Mouse (Mus musculus): ENCODE data around the gene E330021D16Rik. TPM values are rescaled to one million over a fixed set of nuclear protein-coding genes. Genes with fewer than 3 reads are reported as not detected.

Gene E330021D16Rik
- polyA plus RNA-seq (2015; fragmentation: Nextera tagmentation; extraction: Ambion mirVana), result not detected in 2 replicates

- ATAC-seq (ENCODE audit: insufficient read depth, low FRiP score), result no peak
- H3K4me2 ChIP-seq (ENCODE audit: low read depth, low read length), result no peak within 1 kb of the TSS
- no peaks in the 10 kb centered on the region for H3K27me3 ChIP-seq (ENCODE audit: control insufficient read depth, insufficient read depth, low read length)
- no peak within 1 kb of the TSS for H3K4me3 ChIP-seq (replicated peaks; ENCODE audit: low read length)
- H3K9me3 ChIP-seq (replicated peaks; ENCODE audit: control insufficient read depth, low read length), result no peaks in the 10 kb centered on the region
- H3K27ac ChIP-seq (ENCODE audit: low read length), result no peak within 1 kb of the TSS
- H3K9ac ChIP-seq (ENCODE audit: low read length), result no peak within 1 kb of the TSS
- no peaks in the 10 kb centered on the region for H3K36me3 ChIP-seq (ENCODE audit: control insufficient read depth, insufficient read depth, low read length)
- H3K4me1 ChIP-seq (ENCODE audit: control insufficient read depth, insufficient read depth, low read length), result 0 out of 2 replicates have a peak, but pooled peaks cover 5% of the 10 kb centered on the region
- whole genome bisulfite sequencing, result 86% methylated on average over 9 of the region's 9 CpGs
Observed at GRCm38 (mm10) chr6:136415133-136415775, at the start of gene E330021D16Rik. Gene E330021D16Rik (minus strand): TSS chr6:136415569.

- Histone ChIP-seq H3K4me1 (ENCODE audit: control insufficient read depth, insufficient read depth, low read length) (peaks cover 27% of the 10 kb centered on the region), H3K9ac (ENCODE audit: low read length) (no peak overlapping the region), H3K9me3 (replicated peaks; ENCODE audit: control insufficient read depth, low read length) (no peaks in the 10 kb centered on the region; the same call in 1 of the 2 replicates), H3K4me3 (replicated peaks; ENCODE audit: low read length) (no peak overlapping the region), H3K27me3 (ENCODE audit: control insufficient read depth, insufficient read depth, low read length) (no peaks in the 10 kb centered on the region), H3K36me3 (ENCODE audit: control insufficient read depth, insufficient read depth, low read length) (no peaks in the 10 kb centered on the region), H3K27ac (ENCODE audit: low read length) (no peak overlapping the region), H3K4me2 (ENCODE audit: low read depth, low read length) (no peak overlapping the region)
- WGBS, result 81% methylated on average over 8 of the region's 8 CpGs
- ATAC-seq (ENCODE audit: insufficient read depth, low FRiP score), result no peak
Observed at GRCm38 (mm10) chr6:136465021-136465420, 49.7 kb upstream of the E330021D16Rik start.

DNA sequence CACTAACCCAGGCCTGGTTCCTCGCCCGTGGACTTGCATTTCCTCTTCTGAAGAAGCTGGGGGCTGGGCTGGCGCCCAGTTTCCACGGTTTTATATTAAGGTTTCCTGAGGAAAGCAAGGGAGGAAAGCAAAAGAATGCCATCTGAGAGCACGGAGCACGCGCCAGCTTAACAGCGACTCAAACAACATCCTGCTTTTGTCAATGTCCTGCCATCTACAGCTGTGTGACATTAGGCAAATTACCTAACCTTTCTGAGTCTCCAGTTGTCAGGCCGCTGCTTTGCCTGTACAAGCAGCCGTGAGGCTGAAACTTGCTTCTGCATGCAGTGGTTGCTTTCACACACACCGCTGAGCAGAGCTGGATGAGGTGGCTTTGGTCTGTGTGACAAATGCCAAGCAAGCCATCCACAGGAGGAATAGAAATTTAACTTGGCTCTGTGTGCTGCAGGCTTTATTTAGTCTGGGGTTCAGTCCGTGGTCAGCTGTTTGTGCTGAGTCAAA lies 48.8 kb upstream of the E330021D16Rik start:
- H3K9ac ChIP-seq (ENCODE audit: low read length), result no peak overlapping the region
- H3K4me2 ChIP-seq (ENCODE audit: low read depth, low read length), result no peak overlapping the region
- no peak overlapping the region for H3K4me3 ChIP-seq (replicated peaks; ENCODE audit: low read length)
- H3K27me3 ChIP-seq (ENCODE audit: control insufficient read depth, insufficient read depth, low read length), result no peaks in the 10 kb centered on the region
- H3K36me3 ChIP-seq (ENCODE audit: control insufficient read depth, insufficient read depth, low read length), result no peaks in the 10 kb centered on the region
- WGBS, result 58% methylated on average over 12 of the region's 12 CpGs
- ATAC-seq (ENCODE audit: insufficient read depth, low FRiP score), result no peak
- no peaks in the 10 kb centered on the region for H3K9me3 ChIP-seq (replicated peaks; ENCODE audit: control insufficient read depth, low read length)
- peaks cover 22% of the 10 kb centered on the region for H3K4me1 ChIP-seq (ENCODE audit: control insufficient read depth, insufficient read depth, low read length)
- no peak overlapping the region for H3K27ac ChIP-seq (ENCODE audit: low read length)

DNA sequence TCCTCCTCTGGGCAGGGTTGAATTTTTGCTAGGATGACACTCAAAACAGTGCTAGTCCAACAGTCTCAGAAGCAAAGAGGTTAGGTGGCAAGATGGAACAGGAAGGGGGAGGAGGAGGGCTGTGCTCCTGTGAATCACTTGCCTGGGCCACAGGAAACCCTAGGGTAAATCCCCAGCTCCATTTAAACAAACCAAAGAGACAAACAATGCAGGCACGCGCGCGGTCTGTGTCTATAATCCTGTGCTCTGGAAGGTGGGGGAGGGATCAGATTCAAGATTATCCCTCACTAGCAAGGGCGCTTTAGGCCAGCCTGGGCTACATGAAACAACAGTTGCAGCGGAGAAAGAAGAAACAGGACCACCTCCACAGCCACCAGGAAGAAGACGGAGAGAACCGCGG lies 48.1 kb upstream of the E330021D16Rik start:
- WGBS, result 58% methylated on average over 9 of the region's 9 CpGs
- no peaks in the 10 kb centered on the region for H3K27me3 ChIP-seq (ENCODE audit: control insufficient read depth, insufficient read depth, low read length)
- no peak overlapping the region for H3K4me2 ChIP-seq (ENCODE audit: low read depth, low read length)
- H3K4me1 ChIP-seq (ENCODE audit: control insufficient read depth, insufficient read depth, low read length), result peaks cover 16% of the 10 kb centered on the region; the same call in 1 of the 2 replicates
- no peaks in the 10 kb centered on the region for H3K36me3 ChIP-seq (ENCODE audit: control insufficient read depth, insufficient read depth, low read length)
- H3K9me3 ChIP-seq (replicated peaks; ENCODE audit: control insufficient read depth, low read length), result no peaks in the 10 kb centered on the region
- no peak overlapping the region for H3K27ac ChIP-seq (ENCODE audit: low read length)
- no peak overlapping the region for H3K9ac ChIP-seq (ENCODE audit: low read length)
- no peak overlapping the region for H3K4me3 ChIP-seq (replicated peaks; ENCODE audit: low read length)
- no peak for ATAC-seq (ENCODE audit: insufficient read depth, low FRiP score)

GRCm38 (mm10) chr6:136459156-136459555 lies 43.8 kb upstream of the E330021D16Rik start:
- Histone ChIP-seq H3K9me3 (replicated peaks; ENCODE audit: control insufficient read depth, low read length) (no peaks in the 10 kb centered on the region), H3K4me2 (ENCODE audit: low read depth, low read length) (no peak overlapping the region), H3K4me1 (ENCODE audit: control insufficient read depth, insufficient read depth, low read length) (no peaks in the 10 kb centered on the region), H3K9ac (ENCODE audit: low read length) (no peak overlapping the region), H3K36me3 (ENCODE audit: control insufficient read depth, insufficient read depth, low read length) (no peaks in the 10 kb centered on the region), H3K4me3 (replicated peaks; ENCODE audit: low read length) (no peak overlapping the region), H3K27ac (ENCODE audit: low read length) (no peak overlapping the region), H3K27me3 (ENCODE audit: control insufficient read depth, insufficient read depth, low read length) (no peaks in the 10 kb centered on the region)
- ATAC-seq (ENCODE audit: insufficient read depth, low FRiP score), result no peak
- WGBS, result 78% methylated on average over 7 of the region's 7 CpGs

- 56% methylated on average over 1 of the region's 1 CpGs for WGBS
- H3K27me3 ChIP-seq (ENCODE audit: control insufficient read depth, insufficient read depth, low read length), result no peaks in the 10 kb centered on the region
- H3K4me3 ChIP-seq (replicated peaks; ENCODE audit: low read length), result no peak overlapping the region
- H3K4me2 ChIP-seq (ENCODE audit: low read depth, low read length), result no peak overlapping the region
- ATAC-seq (ENCODE audit: insufficient read depth, low FRiP score), result no peak
- H3K36me3 ChIP-seq (ENCODE audit: control insufficient read depth, insufficient read depth, low read length), result no peaks in the 10 kb centered on the region
- no peak overlapping the region for H3K9ac ChIP-seq (ENCODE audit: low read length)
- no peaks in the 10 kb centered on the region for H3K9me3 ChIP-seq (replicated peaks; ENCODE audit: control insufficient read depth, low read length)
- H3K4me1 ChIP-seq (ENCODE audit: control insufficient read depth, insufficient read depth, low read length), result no peaks in the 10 kb centered on the region
- no peak overlapping the region for H3K27ac ChIP-seq (ENCODE audit: low read length)
Observed at GRCm38 (mm10) chr6:136456302-136456701, 40.9 kb upstream of the E330021D16Rik start.

DNA sequence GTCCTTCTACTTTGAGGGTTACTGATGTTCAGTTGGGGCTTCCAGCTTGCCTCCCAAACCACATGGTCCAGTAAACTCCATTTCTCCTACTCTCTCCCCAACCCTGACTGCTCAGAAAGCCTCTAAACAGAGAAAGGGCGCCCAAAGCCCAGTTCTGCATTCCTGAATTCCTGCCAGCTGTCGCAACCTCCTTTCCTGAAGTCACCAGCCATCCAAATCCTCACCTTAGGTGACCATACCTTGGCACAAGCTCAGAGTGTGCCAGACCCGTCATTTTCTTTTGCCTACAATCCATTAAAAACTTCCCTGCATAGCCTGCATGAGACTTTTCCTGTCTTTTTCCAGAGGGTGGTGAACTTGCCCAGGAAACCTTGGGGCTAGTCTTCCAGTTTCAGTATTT lies 40.3 kb upstream of the E330021D16Rik start:
- Histone ChIP-seq H3K4me2 (ENCODE audit: low read depth, low read length) (no peak overlapping the region), H3K4me3 (replicated peaks; ENCODE audit: low read length) (no peak overlapping the region), H3K4me1 (ENCODE audit: control insufficient read depth, insufficient read depth, low read length) (no peaks in the 10 kb centered on the region), H3K36me3 (ENCODE audit: control insufficient read depth, insufficient read depth, low read length) (no peaks in the 10 kb centered on the region), H3K27me3 (ENCODE audit: control insufficient read depth, insufficient read depth, low read length) (no peaks in the 10 kb centered on the region), H3K9ac (ENCODE audit: low read length) (no peak overlapping the region), H3K9me3 (replicated peaks; ENCODE audit: control insufficient read depth, low read length) (no peaks in the 10 kb centered on the region), H3K27ac (ENCODE audit: low read length) (no peak overlapping the region)
- WGBS, result 74% methylated on average over 3 of the region's 3 CpGs
- no peak for ATAC-seq (ENCODE audit: insufficient read depth, low FRiP score)

DNA sequence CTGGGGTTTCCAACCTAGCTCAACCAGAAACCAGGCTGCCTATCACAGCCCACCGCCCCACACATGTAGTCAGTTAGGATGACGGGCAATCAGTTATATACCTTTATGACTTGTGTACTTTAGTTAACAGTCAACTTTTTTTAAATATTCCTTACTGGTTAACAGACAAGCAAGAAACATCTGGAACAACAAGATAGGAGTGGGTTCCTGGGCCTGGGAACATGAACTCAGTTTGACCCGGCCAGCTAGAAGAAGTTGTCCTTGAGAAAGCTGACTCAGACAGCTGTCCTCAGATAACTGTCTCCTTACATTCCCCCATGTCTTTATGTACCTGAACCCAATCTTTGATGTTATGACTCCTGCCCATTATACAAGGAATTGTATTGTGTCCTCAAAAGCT lies 37.3 kb upstream of the E330021D16Rik start:
- ATAC-seq (ENCODE audit: insufficient read depth, low FRiP score), result no peak

DNA sequence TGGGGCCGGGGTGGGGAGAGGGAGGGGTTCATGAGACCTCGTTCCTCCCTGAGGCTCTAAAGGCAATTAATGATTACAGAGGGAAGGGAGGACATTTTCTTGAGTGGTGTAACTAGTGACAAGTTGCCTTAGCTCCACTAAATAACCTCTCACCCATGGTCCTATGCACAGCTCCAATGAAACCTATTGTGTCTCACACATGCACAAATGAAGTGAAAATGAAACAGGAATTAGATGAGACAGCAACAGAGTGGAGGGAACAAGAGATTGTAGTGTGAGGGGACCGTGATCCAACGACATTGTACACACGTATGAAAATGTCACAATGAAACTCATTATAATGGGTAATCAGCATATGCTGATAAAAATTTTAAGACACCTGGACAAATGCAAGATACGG lies 35.5 kb upstream of the E330021D16Rik start:
- Histone ChIP-seq H3K4me3 (replicated peaks; ENCODE audit: low read length) (no peak overlapping the region), H3K36me3 (ENCODE audit: control insufficient read depth, insufficient read depth, low read length) (no peaks in the 10 kb centered on the region), H3K27ac (ENCODE audit: low read length) (no peak overlapping the region), H3K4me2 (ENCODE audit: low read depth, low read length) (no peak overlapping the region), H3K9me3 (replicated peaks; ENCODE audit: control insufficient read depth, low read length) (no peaks in the 10 kb centered on the region), H3K27me3 (ENCODE audit: control insufficient read depth, insufficient read depth, low read length) (no peaks in the 10 kb centered on the region), H3K4me1 (ENCODE audit: control insufficient read depth, insufficient read depth, low read length) (no peaks in the 10 kb centered on the region), H3K9ac (ENCODE audit: low read length) (no peak overlapping the region)
- 78% methylated on average over 6 of the region's 6 CpGs for WGBS
- ATAC-seq (ENCODE audit: insufficient read depth, low FRiP score), result no peak

More for the DNA sequence above, 37.3 kb upstream of the E330021D16Rik start:
- H3K27me3 ChIP-seq (ENCODE audit: control insufficient read depth, insufficient read depth, low read length), result no peaks in the 10 kb centered on the region
- H3K27ac ChIP-seq (ENCODE audit: low read length), result no peak overlapping the region
- H3K4me3 ChIP-seq (replicated peaks; ENCODE audit: low read length), result no peak overlapping the region
- no peak overlapping the region for H3K4me2 ChIP-seq (ENCODE audit: low read depth, low read length)
- 72% methylated on average over 3 of the region's 3 CpGs for WGBS
- no peak overlapping the region for H3K9ac ChIP-seq (ENCODE audit: low read length)
- no peaks in the 10 kb centered on the region for H3K4me1 ChIP-seq (ENCODE audit: control insufficient read depth, insufficient read depth, low read length)
- H3K36me3 ChIP-seq (ENCODE audit: control insufficient read depth, insufficient read depth, low read length), result no peaks in the 10 kb centered on the region
- no peaks in the 10 kb centered on the region for H3K9me3 ChIP-seq (replicated peaks; ENCODE audit: control insufficient read depth, low read length)

Measured in stomach, embryonic 16.5 days (tissue).